Mouse (Mus musculus): ENCODE measurements around the gene Stx8. TPM values are rescaled to one million over a fixed set of nuclear protein-coding genes. Genes with fewer than 3 reads are reported as not detected.

Stx8 gene
- 51.8 and 59.7 TPM in 2 replicates for polyA plus RNA-seq (2015; fragmentation: Nextera tagmentation; extraction: Ambion mirVana)

DNA sequence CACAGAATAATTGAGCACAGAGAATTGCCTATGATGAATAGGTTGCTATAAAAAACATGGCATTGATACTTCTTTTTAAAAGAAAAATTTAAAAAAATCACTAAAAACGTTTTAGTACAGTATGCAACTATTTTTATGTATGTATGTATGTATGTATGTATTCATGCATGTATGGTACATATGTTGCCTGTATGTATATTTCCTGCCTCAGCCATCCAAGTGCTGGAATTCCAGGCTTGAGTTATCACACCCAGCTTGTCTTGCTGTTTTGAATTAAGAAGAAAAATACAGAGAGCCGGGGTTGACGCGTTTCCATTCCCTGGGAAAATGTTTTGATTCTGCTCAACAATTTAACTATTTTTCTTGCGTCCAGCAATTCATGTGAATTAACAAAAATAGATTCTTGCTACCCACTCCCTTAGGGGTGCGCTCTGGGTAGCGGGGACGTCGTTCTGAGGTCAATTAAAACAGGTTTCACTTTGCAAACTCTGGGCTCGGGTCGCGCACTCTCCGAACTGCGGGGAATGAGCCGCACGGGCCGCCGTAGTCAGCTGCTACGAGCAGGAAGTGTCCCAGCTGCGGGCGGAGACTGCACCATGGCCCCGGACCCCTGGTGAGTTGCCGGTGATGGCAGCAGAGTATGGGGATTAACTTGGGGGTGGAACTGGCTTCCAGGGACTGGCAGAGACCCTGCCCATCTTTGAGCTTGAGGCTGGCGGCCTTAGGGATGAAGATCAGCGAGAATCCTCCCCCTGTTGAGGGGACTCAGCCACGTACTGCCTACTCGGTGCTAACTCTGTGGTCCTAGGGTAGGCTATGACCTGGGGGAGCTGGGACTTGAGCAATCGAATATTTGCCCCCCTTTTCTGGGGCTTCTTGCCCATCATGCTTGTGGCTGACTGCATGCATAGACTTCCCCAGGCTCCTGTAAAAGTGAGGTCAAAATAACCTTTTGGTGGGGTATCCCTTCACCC, at the start of gene Stx8:
Gene Stx8 (plus strand): TSS at position 289 of the 974 bp plus-strand sequence.
- Histone ChIP-seq H3K4me1 (replicated peaks) (peaks cover 10% of the 10 kb centered on the region), H3K9me3 (no peaks in the 10 kb centered on the region), H3K27me3 (replicated peaks) (no peaks in the 10 kb centered on the region), H3K4me2 (replicated peaks) (peak within 1 kb of the TSS; percentile 68), H3K4me3 (replicated peaks) (peak within 1 kb of the TSS; percentile 78), H3K36me3 (no peaks in the 10 kb centered on the region; the same call in 1 of the 2 replicates), H3K9ac (peak within 1 kb of the TSS; percentile 81), H3K27ac (0 out of 2 replicates have a peak within 1 kb of the TSS, but pooled peaks have one; percentile 17)
- peak; percentile 82 for ATAC-seq
- WGBS = under 1% methylated on average over 28 of the region's 28 CpGs

DNA sequence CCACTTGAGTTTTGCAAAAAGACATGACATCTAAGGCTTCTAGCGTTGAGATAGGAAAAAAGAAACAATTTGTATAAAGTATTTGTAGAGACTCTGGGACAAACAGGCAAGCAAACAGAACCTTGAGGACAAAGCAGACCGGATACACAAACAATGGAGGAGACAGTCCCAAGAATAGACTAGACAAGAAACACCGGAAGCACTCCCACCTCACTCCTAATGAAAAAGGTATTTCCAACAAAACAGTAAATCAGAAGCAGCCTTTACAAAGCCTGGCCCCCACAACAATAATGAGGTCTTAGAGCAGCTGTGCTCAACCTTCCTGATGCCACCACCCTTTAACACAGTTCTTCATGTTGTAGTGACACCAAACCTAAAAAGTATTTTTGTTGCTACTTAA, 48.9 kb upstream of the Stx8 start:
- no peaks in the 10 kb centered on the region for H3K9me3 ChIP-seq
- H3K27ac ChIP-seq = no peak overlapping the region
- H3K4me2 ChIP-seq (replicated peaks) = no peak overlapping the region
- H3K4me1 ChIP-seq (replicated peaks) = peaks cover 2% of the 10 kb centered on the region; the same call in 1 of the 2 replicates
- no peak overlapping the region for H3K9ac ChIP-seq
- H3K36me3 ChIP-seq = no peaks in the 10 kb centered on the region
- H3K4me3 ChIP-seq (replicated peaks) = no peak overlapping the region
- no peak for ATAC-seq
- H3K27me3 ChIP-seq (replicated peaks) = peaks cover 2% of the 10 kb centered on the region; the same call in 1 of the 2 replicates
- WGBS = 80% methylated on average over 3 of the region's 3 CpGs

DNA sequence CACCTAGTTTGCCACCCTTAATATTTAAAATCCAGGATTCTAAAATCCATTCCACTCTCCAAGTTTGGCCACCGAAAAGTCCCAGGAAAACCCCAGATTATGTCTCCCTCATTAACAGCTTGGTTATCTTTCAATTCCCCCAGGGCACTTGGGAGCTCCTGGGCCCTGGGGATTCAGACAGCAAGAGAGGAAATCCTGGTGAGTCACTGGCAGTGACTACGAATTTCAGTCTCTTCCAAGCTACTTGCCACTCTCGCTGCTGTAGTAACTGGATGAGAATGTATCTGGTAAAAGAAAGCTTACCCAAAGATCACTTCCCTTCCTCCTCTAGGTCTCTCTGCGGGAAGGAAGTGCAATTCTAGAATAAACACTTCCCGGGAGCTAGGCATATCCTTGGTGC, 46.4 kb upstream of the Stx8 start:
- WGBS = 55% methylated on average over 5 of the region's 5 CpGs
- H3K4me2 ChIP-seq (replicated peaks) = 0 out of 2 replicates have a peak overlapping the region, but pooled peaks have one; percentile 99
- no peaks in the 10 kb centered on the region for H3K36me3 ChIP-seq
- H3K4me1 ChIP-seq (replicated peaks) = no peaks in the 10 kb centered on the region
- H3K9me3 ChIP-seq = no peaks in the 10 kb centered on the region
- H3K27ac ChIP-seq = no peak overlapping the region
- no peak overlapping the region for H3K9ac ChIP-seq
- no peak for ATAC-seq
- peaks cover 2% of the 10 kb centered on the region; the same call in 1 of the 2 replicates for H3K27me3 ChIP-seq (replicated peaks)
- H3K4me3 ChIP-seq (replicated peaks) = no peak overlapping the region

DNA sequence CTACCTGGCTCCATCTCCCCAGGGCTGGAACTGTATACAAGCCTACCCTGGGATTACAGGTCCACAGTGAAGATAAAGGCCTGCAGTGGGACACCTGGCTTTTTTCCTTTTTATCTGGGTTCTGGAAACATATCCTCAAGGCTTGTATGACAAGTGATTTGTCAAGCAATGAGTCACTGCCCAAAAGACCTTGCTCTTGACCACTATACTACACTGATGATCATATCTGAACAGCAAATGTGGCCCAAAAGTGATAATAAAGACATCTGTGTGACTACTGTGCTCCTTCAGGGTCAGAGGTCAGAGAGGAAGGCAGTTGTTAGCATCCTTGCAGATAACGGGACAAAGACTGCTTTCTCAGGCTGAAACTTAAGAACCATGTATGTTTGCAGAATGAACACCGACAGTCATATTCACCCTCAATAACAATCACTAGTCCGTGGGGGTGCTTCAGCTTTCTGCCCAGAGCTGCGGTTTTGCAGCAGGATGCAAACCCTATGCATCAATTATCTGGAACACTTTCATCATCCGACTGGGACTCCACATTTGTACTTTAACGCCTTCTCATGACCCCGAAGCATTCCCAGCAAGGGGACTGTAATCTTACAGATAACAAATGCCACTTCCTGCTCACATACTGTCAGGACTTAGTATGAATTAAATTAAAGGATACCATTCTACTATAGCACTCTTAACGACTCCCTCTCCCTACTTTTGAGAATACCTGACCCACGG, 45.6 kb upstream of the Stx8 start:
- H3K9ac ChIP-seq = no peak overlapping the region
- H3K9me3 ChIP-seq = no peaks in the 10 kb centered on the region
- ATAC-seq = no peak
- H3K27me3 ChIP-seq (replicated peaks) = peaks cover 2% of the 10 kb centered on the region; the same call in 1 of the 2 replicates
- no peaks in the 10 kb centered on the region for H3K4me1 ChIP-seq (replicated peaks)
- WGBS = 38% methylated on average over 9 of the region's 9 CpGs
- peak overlapping the region; percentile 99 for H3K4me2 ChIP-seq (replicated peaks)
- H3K27ac ChIP-seq = no peak overlapping the region
- H3K36me3 ChIP-seq = no peaks in the 10 kb centered on the region
- peak overlapping the region; percentile 74 for H3K4me3 ChIP-seq (replicated peaks)

DNA sequence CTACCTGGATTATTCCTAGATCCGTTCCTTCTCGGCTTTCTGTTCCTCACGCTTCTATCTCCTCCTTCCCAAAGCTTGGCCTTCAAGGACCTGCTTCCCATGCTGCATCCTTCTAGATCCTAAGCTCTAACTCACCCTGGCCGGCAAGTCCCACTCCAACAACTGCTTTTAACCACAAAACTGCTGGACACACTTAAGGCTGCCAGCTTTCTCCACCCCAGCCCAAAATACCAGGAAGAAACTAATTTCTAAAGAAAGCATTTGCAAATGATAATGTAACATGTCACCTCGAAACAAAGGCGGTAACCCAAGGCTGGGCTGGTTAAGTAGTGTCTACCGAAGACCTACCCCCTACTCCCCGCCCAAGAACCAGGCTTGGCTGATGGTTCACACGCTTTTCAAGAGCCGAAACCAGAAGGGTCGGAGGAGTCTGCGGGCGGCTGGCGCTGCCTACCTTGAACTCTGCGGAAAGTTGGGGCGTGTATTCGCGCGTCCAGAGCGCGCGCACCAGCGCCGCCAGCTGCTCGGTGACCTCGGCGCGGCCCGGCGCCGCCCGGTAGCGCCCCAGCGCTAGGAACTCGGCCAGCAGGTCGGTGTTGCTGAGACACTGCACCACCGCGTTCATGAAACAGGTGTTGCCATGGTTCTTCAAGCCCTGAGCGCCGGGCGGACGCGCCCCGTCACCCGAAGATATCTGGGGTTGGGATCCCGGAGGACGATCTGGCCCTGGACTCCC, 44.7 kb upstream of the Stx8 start:
- Histone ChIP-seq H3K9ac (peak overlapping the region; percentile 74), H3K36me3 (no peaks in the 10 kb centered on the region), H3K27me3 (replicated peaks) (peaks cover 2% of the 10 kb centered on the region; the same call in 1 of the 2 replicates), H3K9me3 (no peaks in the 10 kb centered on the region), H3K4me1 (replicated peaks) (no peaks in the 10 kb centered on the region), H3K4me3 (replicated peaks) (peak overlapping the region; percentile 74), H3K27ac (peak overlapping the region; percentile 91), H3K4me2 (replicated peaks) (peak overlapping the region; percentile 99)
- ATAC-seq = peak; percentile 50
- 2% methylated on average over 47 of the region's 47 CpGs for WGBS

DNA sequence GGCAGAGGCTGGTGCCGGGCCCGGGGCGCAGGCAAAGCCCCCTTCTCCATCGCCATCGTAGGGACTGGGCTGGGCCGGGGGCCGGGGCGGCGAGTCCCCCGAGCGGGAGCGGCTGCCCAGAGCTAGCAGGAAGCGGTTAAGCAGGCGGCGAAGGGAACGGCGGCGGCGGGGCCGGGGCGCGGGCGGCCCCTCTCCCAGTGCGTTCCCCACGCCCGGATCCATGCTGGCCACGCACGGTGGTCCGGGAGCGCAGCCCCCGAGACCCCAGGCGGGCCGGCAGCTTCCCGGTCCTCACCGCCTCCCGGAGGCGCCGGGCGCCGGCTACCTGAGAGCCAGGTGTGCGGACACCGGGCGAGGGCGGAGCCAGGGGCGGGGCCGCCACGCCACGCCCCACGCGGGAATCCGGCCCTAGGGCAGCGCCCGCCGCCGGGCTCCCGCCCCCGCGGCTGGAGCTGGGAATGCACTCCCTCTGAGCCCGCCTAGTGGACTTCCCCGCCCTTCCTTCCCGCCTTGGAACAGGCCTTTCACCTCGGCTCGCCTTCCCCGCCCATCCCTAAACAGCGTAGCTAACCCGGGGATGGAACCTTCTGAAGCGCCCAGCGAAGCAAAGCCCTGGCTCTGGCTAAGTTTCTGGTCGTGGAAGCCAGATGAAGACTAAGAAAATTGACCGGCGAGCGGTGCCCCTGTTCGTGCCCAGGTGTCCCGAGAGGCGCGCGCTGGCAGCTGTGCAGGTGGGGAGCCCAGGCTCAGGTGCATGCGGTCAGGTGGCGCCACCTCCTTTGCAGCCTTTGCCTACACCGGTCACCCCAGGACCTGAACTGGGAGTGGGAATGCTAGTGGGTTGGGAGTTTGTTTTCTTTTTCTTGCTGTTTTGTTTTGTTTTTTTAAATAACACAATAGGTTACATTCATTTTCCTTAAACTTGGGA, 43.9 kb upstream of the Stx8 start, which contains the start of gene Usp43:
Gene Usp43 (minus strand): TSS at position 327 of the 928 bp plus-strand sequence.
- peak within 1 kb of the TSS; percentile 74 for H3K9ac ChIP-seq
- peaks cover 2% of the 10 kb centered on the region; the same call in 1 of the 2 replicates for H3K27me3 ChIP-seq (replicated peaks)
- peak within 1 kb of the TSS; percentile 99 for H3K4me2 ChIP-seq (replicated peaks)
- no peaks in the 10 kb centered on the region for H3K4me1 ChIP-seq (replicated peaks)
- peak within 1 kb of the TSS; percentile 93 for H3K27ac ChIP-seq
- under 1% methylated on average over 78 of the region's 80 CpGs for WGBS
- peak within 1 kb of the TSS; percentile 74 for H3K4me3 ChIP-seq (replicated peaks)
- peak; percentile 88 for ATAC-seq
- no peaks in the 10 kb centered on the region for H3K36me3 ChIP-seq
- H3K9me3 ChIP-seq = no peaks in the 10 kb centered on the region

DNA sequence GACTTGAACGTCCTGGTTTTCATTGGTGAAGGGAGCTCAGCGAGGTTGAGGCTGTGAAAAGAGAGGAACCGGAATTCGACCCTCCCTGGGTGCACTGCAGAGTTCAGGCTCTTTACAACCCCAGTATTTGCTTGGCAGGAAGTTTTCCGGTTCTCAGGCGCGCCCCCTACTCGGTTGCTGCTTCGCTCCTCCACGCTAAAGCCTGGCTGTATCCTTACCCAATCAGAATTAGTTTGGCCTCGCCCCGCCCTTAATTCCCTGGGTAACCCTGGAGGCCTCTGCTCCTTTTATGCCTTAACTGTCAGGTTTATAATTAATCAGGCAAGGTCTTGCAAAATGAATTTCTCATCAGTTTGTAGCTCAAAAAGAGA, 43.3 kb upstream of the Stx8 start:
- H3K4me1 ChIP-seq (replicated peaks) = no peaks in the 10 kb centered on the region
- peak overlapping the region; percentile 93 for H3K27ac ChIP-seq
- H3K9ac ChIP-seq = peak overlapping the region; percentile 74
- H3K4me3 ChIP-seq (replicated peaks) = peak overlapping the region; percentile 74
- H3K27me3 ChIP-seq (replicated peaks) = peaks cover 2% of the 10 kb centered on the region; the same call in 1 of the 2 replicates
- peak overlapping the region; percentile 99 for H3K4me2 ChIP-seq (replicated peaks)
- 0% methylated on average over 12 of the region's 12 CpGs for WGBS
- ATAC-seq = peak; percentile 83
- H3K9me3 ChIP-seq = no peaks in the 10 kb centered on the region
- H3K36me3 ChIP-seq = no peaks in the 10 kb centered on the region

DNA sequence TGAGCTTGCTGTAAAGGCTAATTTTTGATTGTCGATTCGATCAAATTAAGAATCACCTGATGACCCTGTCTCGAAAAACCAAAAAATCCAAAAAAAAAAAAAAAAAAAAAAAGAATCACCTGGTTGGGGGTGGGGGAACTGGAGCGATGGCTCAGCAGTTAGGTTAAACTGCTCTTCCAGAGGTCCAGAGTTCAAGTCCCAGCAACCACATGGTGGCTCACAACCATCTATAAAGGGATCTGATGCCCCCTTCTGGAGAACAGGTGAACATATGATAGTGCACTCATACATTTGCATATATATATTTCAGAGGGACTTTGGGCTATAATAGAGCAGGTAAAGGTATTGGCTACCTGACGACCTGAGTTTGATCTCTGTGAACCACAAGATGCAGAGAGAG, 42.3 kb upstream of the Stx8 start:
- ATAC-seq = no peak

DNA sequence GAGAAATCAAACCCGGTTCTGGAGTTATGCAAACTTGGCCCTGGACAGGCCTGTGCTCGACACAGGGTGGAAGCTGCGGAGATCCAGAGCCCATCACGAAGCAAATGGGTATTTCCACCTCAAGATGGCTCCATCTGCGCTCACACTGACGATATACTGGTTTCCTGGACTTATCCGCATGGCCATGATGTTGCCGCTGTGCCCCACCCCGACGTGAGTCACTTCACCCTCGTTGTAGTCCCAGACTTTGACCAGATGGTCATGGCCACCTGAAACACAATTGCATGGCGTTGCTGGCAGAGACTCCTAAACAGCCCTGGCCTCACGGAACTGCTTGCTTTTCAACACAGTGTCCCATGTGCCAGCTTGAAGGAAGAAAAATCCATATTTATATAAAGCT, 41.0 kb upstream of the Stx8 start:
- ATAC-seq = no peak
- WGBS = 81% methylated on average over 13 of the region's 13 CpGs
- Histone ChIP-seq H3K9me3 (no peaks in the 10 kb centered on the region), H3K27me3 (replicated peaks) (peaks cover 1% of the 10 kb centered on the region; the same call in 1 of the 2 replicates), H3K27ac (no peak overlapping the region), H3K36me3 (no peaks in the 10 kb centered on the region), H3K4me1 (replicated peaks) (no peaks in the 10 kb centered on the region), H3K9ac (no peak overlapping the region), H3K4me3 (replicated peaks) (no peak overlapping the region), H3K4me2 (replicated peaks) (no peak overlapping the region)

More for the DNA sequence above, 42.3 kb upstream of the Stx8 start:
- WGBS = 85% methylated on average over 5 of the region's 5 CpGs
- Histone ChIP-seq H3K27ac (peak overlapping the region; percentile 93), H3K4me3 (replicated peaks) (peak overlapping the region; percentile 74; the same call in 1 of the 2 replicates), H3K4me1 (replicated peaks) (no peaks in the 10 kb centered on the region), H3K27me3 (replicated peaks) (peaks cover 2% of the 10 kb centered on the region; the same call in 1 of the 2 replicates), H3K36me3 (no peaks in the 10 kb centered on the region), H3K9ac (no peak overlapping the region), H3K4me2 (replicated peaks) (peak overlapping the region; percentile 99; the same call in 1 of the 2 replicates), H3K9me3 (no peaks in the 10 kb centered on the region)

DNA sequence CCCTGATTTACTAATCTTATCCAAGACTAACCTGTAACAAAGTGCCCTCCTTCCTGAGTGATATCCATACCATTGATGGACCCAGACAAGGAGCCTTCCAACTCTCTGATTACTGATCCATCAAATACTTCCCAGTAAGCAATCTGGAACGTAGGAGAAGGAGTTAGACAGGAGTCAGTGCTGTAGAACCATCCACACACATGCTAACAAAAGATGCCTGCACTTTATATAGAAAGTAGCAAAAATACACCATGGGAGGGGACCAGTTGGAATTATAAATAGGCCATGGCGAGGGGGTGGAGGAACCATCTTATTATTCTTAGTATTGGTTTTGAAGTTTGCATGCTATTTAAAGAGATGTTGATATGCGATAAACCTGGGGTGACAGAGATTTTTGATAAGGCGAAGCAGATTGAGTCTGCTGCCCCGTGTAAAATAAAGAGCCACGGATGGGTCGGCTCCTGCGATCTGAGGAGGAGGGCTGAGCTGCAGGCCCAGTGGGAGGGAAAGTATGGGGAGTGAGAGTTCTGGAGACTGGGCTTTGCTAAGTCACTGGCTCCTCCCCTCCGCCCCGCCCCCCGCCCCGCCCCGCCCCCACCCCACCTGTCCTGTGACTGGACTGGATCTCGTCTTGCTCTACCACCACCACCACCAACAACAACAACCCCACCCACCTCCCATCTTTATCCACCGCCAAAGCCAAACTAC, 39.5 kb upstream of the Stx8 start:
- Histone ChIP-seq H3K27me3 (replicated peaks) (no peaks in the 10 kb centered on the region; the same call in 1 of the 2 replicates), H3K4me1 (replicated peaks) (no peaks in the 10 kb centered on the region), H3K9ac (no peak overlapping the region), H3K4me2 (replicated peaks) (no peak overlapping the region), H3K4me3 (replicated peaks) (no peak overlapping the region), H3K9me3 (no peaks in the 10 kb centered on the region), H3K36me3 (no peaks in the 10 kb centered on the region), H3K27ac (no peak overlapping the region)
- no peak for ATAC-seq
- WGBS = 14% methylated on average over 15 of the region's 15 CpGs

Data from intestine, embryonic 15.5 days (tissue).